Mouse (Mus musculus): ENCODE data around the gene Ltbp3. TPM values are rescaled to one million over a fixed set of nuclear protein-coding genes. Genes with fewer than 3 reads are reported as not detected.

The Ltbp3 gene
- total and polyA plus RNA-seq, 3 experiments = 0.13 to 0.22 TPM; not detected in 1

DNA sequence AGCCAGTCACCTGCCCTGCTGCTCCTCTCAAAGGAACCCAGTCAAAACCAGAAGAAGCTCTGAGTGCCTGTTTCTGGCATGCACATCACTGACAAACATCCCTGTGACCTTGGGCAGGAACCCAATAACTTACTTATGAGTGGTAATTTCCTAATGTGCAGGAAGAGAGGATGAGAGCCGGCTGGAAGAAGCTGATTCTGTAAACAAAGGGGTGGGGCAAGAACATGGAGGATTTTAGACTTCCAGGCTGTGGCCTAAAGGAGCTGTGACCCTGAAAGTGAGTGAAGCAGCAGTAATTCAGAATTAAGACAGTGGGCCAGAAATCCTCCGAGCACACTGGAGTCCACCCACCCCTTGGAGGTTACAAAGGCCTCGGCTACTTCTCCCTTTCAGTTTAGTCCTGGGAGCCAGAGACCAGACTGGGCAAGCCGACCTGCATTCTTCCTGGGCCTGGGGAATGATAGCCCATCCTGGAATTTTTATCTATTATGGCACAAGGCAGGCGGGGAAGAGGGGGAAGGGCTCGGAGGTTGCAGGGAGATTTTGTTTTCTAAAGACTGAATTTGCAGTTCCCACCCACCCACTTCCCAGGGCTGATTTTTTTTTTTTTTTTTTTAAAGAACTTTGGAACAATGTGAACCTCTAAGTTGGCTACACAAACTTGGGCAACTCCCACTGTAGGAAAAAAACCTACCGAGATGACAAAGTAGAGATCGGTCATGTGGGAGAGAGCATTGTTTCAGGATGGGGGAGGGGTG is 65.5 kb downstream of the Ltbp3 start:
- Histone ChIP-seq H3K27me3 (ENCODE audit: insufficient read depth, low read length) (no peaks in the 10 kb centered on the region), H3K36me3 (replicated peaks) (no peaks in the 10 kb centered on the region), H3K4me3 (ENCODE audit: low read depth, low read length) (peak overlapping the region; percentile 59; the same call in 1 of the 2 replicates), H3K9me3 (replicated peaks) (no peaks in the 10 kb centered on the region), H3K4me1 (ENCODE audit: insufficient read depth, low read depth, low read length) (peaks cover 79% of the 10 kb centered on the region)
- TF ChIP-seq TAL1 (conservative IDR thresholded peaks at IDR 0.05; ENCODE audit: low read depth, low read length) (no peak), GATA2 (IDR thresholded peaks at IDR 0.05; ENCODE audit: borderline replicate concordance, low read depth, low read length) (no peak), GATA1 (IDR thresholded peaks at IDR 0.05; ENCODE audit: borderline replicate concordance, low read length) (no peak), POLR2AphosphoS5 (IDR thresholded peaks at IDR 0.05; ENCODE audit: insufficient replicate concordance, low read depth, low read length) (no peak), CTCF (IDR thresholded peaks at IDR 0.05; ENCODE audit: low read depth, low read length) (no peak)
- DNase-seq (ENCODE audit: low spot score) (no peak), ATAC-seq (ENCODE audit: extremely low read depth, insufficient number of reproducible peaks, low FRiP score, poor library complexity, severe bottlenecking) (no peak)

DNA sequence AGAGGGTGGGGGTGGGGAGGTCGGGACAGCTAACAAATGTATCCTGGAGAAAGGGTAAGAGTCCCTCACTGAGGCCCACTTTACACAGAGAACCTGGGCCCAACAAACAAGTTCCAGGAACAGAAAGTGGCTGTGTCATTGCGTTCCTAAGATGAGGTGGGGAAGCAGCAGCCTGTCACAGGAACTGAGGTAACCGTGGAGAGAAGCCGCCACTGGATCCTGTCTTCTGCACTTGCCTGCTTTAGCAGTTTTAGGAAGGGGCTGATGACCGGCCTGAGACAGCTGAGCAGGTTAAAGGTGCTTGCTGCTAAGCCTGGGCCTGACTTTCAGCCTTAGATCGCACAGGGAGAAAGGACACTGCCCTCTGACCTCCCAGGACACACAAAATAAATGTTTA is 66.1 kb downstream of the Ltbp3 start:
- ATAC-seq (ENCODE audit: extremely low read depth, insufficient number of reproducible peaks, low FRiP score, poor library complexity, severe bottlenecking) (no peak), DNase-seq (ENCODE audit: low spot score) (no peak)
- TF ChIP-seq GATA2 (IDR thresholded peaks at IDR 0.05; ENCODE audit: borderline replicate concordance, low read depth, low read length) (no peak), POLR2AphosphoS5 (IDR thresholded peaks at IDR 0.05; ENCODE audit: insufficient replicate concordance, low read depth, low read length) (no peak), TAL1 (conservative IDR thresholded peaks at IDR 0.05; ENCODE audit: low read depth, low read length) (no peak), GATA1 (IDR thresholded peaks at IDR 0.05; ENCODE audit: borderline replicate concordance, low read length) (no peak), CTCF (IDR thresholded peaks at IDR 0.05; ENCODE audit: low read depth, low read length) (no peak)
- Histone ChIP-seq H3K4me1 (ENCODE audit: insufficient read depth, low read depth, low read length) (peaks cover 84% of the 10 kb centered on the region), H3K9me3 (replicated peaks) (no peaks in the 10 kb centered on the region), H3K27me3 (ENCODE audit: insufficient read depth, low read length) (no peaks in the 10 kb centered on the region), H3K4me3 (ENCODE audit: low read depth, low read length) (peak overlapping the region; percentile 59; the same call in 1 of the 2 replicates), H3K36me3 (replicated peaks) (no peaks in the 10 kb centered on the region)

DNA sequence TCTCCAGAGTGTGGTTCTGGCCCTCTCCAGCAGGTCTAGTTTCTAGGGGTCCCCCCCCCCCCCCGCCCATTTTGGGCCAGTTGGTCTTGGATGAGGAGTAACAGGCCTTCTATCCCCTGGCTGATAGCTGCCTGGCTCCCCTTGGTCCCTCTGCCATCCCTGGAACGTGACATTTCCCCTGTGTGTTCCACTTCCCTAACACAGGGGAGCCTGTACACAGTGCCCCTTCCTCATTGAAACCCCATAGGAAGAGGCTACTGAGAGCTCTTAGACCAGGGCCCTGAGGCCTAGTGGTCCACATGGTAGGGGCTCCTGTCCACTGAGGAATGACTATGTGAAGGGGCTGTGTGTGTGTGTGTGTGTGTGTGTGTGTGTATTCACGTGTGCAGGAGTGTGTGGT is 67.0 kb downstream of the Ltbp3 start:
- H3K4me1 ChIP-seq (ENCODE audit: insufficient read depth, low read depth, low read length) = peaks cover 89% of the 10 kb centered on the region
- no peak for ATAC-seq (ENCODE audit: extremely low read depth, insufficient number of reproducible peaks, low FRiP score, poor library complexity, severe bottlenecking)
- no peaks in the 10 kb centered on the region for H3K27me3 ChIP-seq (ENCODE audit: insufficient read depth, low read length)
- no peaks in the 10 kb centered on the region for H3K36me3 ChIP-seq (replicated peaks)
- no peaks in the 10 kb centered on the region for H3K9me3 ChIP-seq (replicated peaks)
- no peak overlapping the region for H3K4me3 ChIP-seq (ENCODE audit: low read depth, low read length)
- TF ChIP-seq CTCF (IDR thresholded peaks at IDR 0.05; ENCODE audit: low read depth, low read length) (no peak), POLR2AphosphoS5 (IDR thresholded peaks at IDR 0.05; ENCODE audit: insufficient replicate concordance, low read depth, low read length) (no peak), TAL1 (conservative IDR thresholded peaks at IDR 0.05; ENCODE audit: low read depth, low read length) (no peak), GATA2 (IDR thresholded peaks at IDR 0.05; ENCODE audit: borderline replicate concordance, low read depth, low read length) (no peak), GATA1 (IDR thresholded peaks at IDR 0.05; ENCODE audit: borderline replicate concordance, low read length) (no peak)
- no peak for DNase-seq (ENCODE audit: low spot score)

Other genes starting within 250 kb of the Ltbp3 start
Only the 20 nearest of the 21 such genes appear.
- 0.73 and 4.0 TPM in 2 replicates for gene 1700020D05Rik, start 237.1 kb upstream of the Ltbp3 start, total RNA-seq (2014; fragmentation: Nextera tagmentation)
- gene 1700020D05Rik, start 237.1 kb upstream of the Ltbp3 start, total RNA-seq (2017) = 2.1 and 2.7 TPM in 2 replicates
- gene 1700020D05Rik, start 237.1 kb upstream of the Ltbp3 start, polyA plus RNA-seq (2012) = 0.12 and 0.36 TPM in 2 replicates
- gene Snx32, start 230.4 kb upstream of the Ltbp3 start, total RNA-seq (2014; fragmentation: Nextera tagmentation) = 9.8 and 12.6 TPM in 2 replicates
- gene Snx32, start 230.4 kb upstream of the Ltbp3 start, total RNA-seq (2017) = 12.0 and 13.3 TPM in 2 replicates
- gene Snx32, start 230.4 kb upstream of the Ltbp3 start, polyA plus RNA-seq (2012) = 1.6 and 2.0 TPM in 2 replicates
- gene Ovol1, start 180.3 kb upstream of the Ltbp3 start, total RNA-seq (2014; fragmentation: Nextera tagmentation) = not detected in 2 replicates
- gene Ovol1, start 180.3 kb upstream of the Ltbp3 start, total RNA-seq (2017) = 0.05 and 0.06 TPM in 2 replicates
- gene Ovol1, start 180.3 kb upstream of the Ltbp3 start, polyA plus RNA-seq (2012) = not detected in 2 replicates
- gene Ap5b1, start 172.9 kb upstream of the Ltbp3 start, total RNA-seq (2014; fragmentation: Nextera tagmentation) = 8.5 and 11.0 TPM in 2 replicates
- 5.5 and 6.5 TPM in 2 replicates for gene Ap5b1, start 172.9 kb upstream of the Ltbp3 start, total RNA-seq (2017)
- gene Ap5b1, start 172.9 kb upstream of the Ltbp3 start, polyA plus RNA-seq (2012) = 15.5 and 16.4 TPM in 2 replicates
- gene Rnaseh2c, start 139.0 kb upstream of the Ltbp3 start, total RNA-seq (2014; fragmentation: Nextera tagmentation) = 19.7 and 30.8 TPM in 2 replicates
- 75.5 and 103 TPM in 2 replicates for gene Rnaseh2c, start 139.0 kb upstream of the Ltbp3 start, total RNA-seq (2017)
- gene Rnaseh2c, start 139.0 kb upstream of the Ltbp3 start, polyA plus RNA-seq (2012) = 277 and 315 TPM in 2 replicates
- 40.1 and 43.0 TPM in 2 replicates for gene Kat5, start 130.7 kb upstream of the Ltbp3 start, total RNA-seq (2014; fragmentation: Nextera tagmentation)
- 100 and 106 TPM in 2 replicates for gene Kat5, start 130.7 kb upstream of the Ltbp3 start, total RNA-seq (2017)
- gene Kat5, start 130.7 kb upstream of the Ltbp3 start, polyA plus RNA-seq (2012) = 81.9 and 86.0 TPM in 2 replicates
- gene Rela, start 103.4 kb upstream of the Ltbp3 start, total RNA-seq (2014; fragmentation: Nextera tagmentation) = 43.2 and 60.7 TPM in 2 replicates
- 33.0 and 37.9 TPM in 2 replicates for gene Rela, start 103.4 kb upstream of the Ltbp3 start, total RNA-seq (2017)
- gene Rela, start 103.4 kb upstream of the Ltbp3 start, polyA plus RNA-seq (2012) = 77.0 and 108 TPM in 2 replicates
- gene Sipa1, start 77.2 kb upstream of the Ltbp3 start, total RNA-seq (2014; fragmentation: Nextera tagmentation) = 14.9 and 33.7 TPM in 2 replicates
- 10.3 and 13.5 TPM in 2 replicates for gene Sipa1, start 77.2 kb upstream of the Ltbp3 start, total RNA-seq (2017)
- 88.4 and 107 TPM in 2 replicates for gene Sipa1, start 77.2 kb upstream of the Ltbp3 start, polyA plus RNA-seq (2012)
- gene Map3k11, start 52.2 kb upstream of the Ltbp3 start, total RNA-seq (2014; fragmentation: Nextera tagmentation) = 18.3 and 23.3 TPM in 2 replicates
- 22.2 and 22.8 TPM in 2 replicates for gene Map3k11, start 52.2 kb upstream of the Ltbp3 start, total RNA-seq (2017)
- 145 and 163 TPM in 2 replicates for gene Map3k11, start 52.2 kb upstream of the Ltbp3 start, polyA plus RNA-seq (2012)
- 50.7 and 51.0 TPM in 2 replicates for gene Pcnx3, start 52.0 kb upstream of the Ltbp3 start, total RNA-seq (2014; fragmentation: Nextera tagmentation)
- 13.6 and 16.1 TPM in 2 replicates for gene Pcnx3, start 52.0 kb upstream of the Ltbp3 start, total RNA-seq (2017)
- gene Pcnx3, start 52.0 kb upstream of the Ltbp3 start, polyA plus RNA-seq (2012) = 178 and 200 TPM in 2 replicates
- gene Kcnk7, start 36.5 kb upstream of the Ltbp3 start, total RNA-seq (2014; fragmentation: Nextera tagmentation) = not detected in 2 replicates
- gene Kcnk7, start 36.5 kb upstream of the Ltbp3 start, total RNA-seq (2017) = not detected in 2 replicates
- gene Kcnk7, start 36.5 kb upstream of the Ltbp3 start, polyA plus RNA-seq (2012) = 0.07 and 0.10 TPM in 2 replicates
- gene Ehbp1l1, start 14.6 kb upstream of the Ltbp3 start, total RNA-seq (2014; fragmentation: Nextera tagmentation) = 20.8 and 34.1 TPM in 2 replicates
- 45.5 and 45.7 TPM in 2 replicates for gene Ehbp1l1, start 14.6 kb upstream of the Ltbp3 start, total RNA-seq (2017)
- gene Ehbp1l1, start 14.6 kb upstream of the Ltbp3 start, polyA plus RNA-seq (2012) = 85.9 and 88.3 TPM in 2 replicates
- gene Fam89b, start 11.3 kb upstream of the Ltbp3 start, total RNA-seq (2014; fragmentation: Nextera tagmentation) = 20.0 and 23.4 TPM in 2 replicates
- gene Fam89b, start 11.3 kb upstream of the Ltbp3 start, total RNA-seq (2017) = 21.9 and 27.8 TPM in 2 replicates
- 56.7 and 58.5 TPM in 2 replicates for gene Fam89b, start 11.3 kb upstream of the Ltbp3 start, polyA plus RNA-seq (2012)
- 27.7 and 37.5 TPM in 2 replicates for gene Scyl1, start 30.5 kb downstream of the Ltbp3 start, total RNA-seq (2014; fragmentation: Nextera tagmentation)
- 40.3 and 41.2 TPM in 2 replicates for gene Scyl1, start 30.5 kb downstream of the Ltbp3 start, total RNA-seq (2017)
- 65.6 and 72.6 TPM in 2 replicates for gene Scyl1, start 30.5 kb downstream of the Ltbp3 start, polyA plus RNA-seq (2012)
- gene Frmd8, start 134.4 kb downstream of the Ltbp3 start, total RNA-seq (2014; fragmentation: Nextera tagmentation) = 8.9 and 15.1 TPM in 2 replicates
- gene Frmd8, start 134.4 kb downstream of the Ltbp3 start, total RNA-seq (2017) = 14.5 and 15.2 TPM in 2 replicates
- 21.0 and 21.9 TPM in 2 replicates for gene Frmd8, start 134.4 kb downstream of the Ltbp3 start, polyA plus RNA-seq (2012)
- 3.5 and 6.4 TPM in 2 replicates for gene Slc25a45, start 136.9 kb downstream of the Ltbp3 start, total RNA-seq (2014; fragmentation: Nextera tagmentation)
- 10.9 and 12.5 TPM in 2 replicates for gene Slc25a45, start 136.9 kb downstream of the Ltbp3 start, total RNA-seq (2017)
- 0.68 and 0.93 TPM in 2 replicates for gene Slc25a45, start 136.9 kb downstream of the Ltbp3 start, polyA plus RNA-seq (2012)
- gene Tigd3, start 153.2 kb downstream of the Ltbp3 start, total RNA-seq (2014; fragmentation: Nextera tagmentation) = 0.90 and 2.1 TPM in 2 replicates
- gene Tigd3, start 153.2 kb downstream of the Ltbp3 start, total RNA-seq (2017) = 2.0 and 2.4 TPM in 2 replicates
- 0.70 and 1.0 TPM in 2 replicates for gene Tigd3, start 153.2 kb downstream of the Ltbp3 start, polyA plus RNA-seq (2012)
- gene Dpf2, start 172.1 kb downstream of the Ltbp3 start, total RNA-seq (2014; fragmentation: Nextera tagmentation) = 126 and 142 TPM in 2 replicates
- 152 and 196 TPM in 2 replicates for gene Dpf2, start 172.1 kb downstream of the Ltbp3 start, total RNA-seq (2017)
- gene Dpf2, start 172.1 kb downstream of the Ltbp3 start, polyA plus RNA-seq (2012) = 42.1 and 68.8 TPM in 2 replicates
- 1.8 and 2.1 TPM in 2 replicates for gene Cdc42ep2, start 183.9 kb downstream of the Ltbp3 start, total RNA-seq (2014; fragmentation: Nextera tagmentation)
- 2.2 and 3.6 TPM in 2 replicates for gene Cdc42ep2, start 183.9 kb downstream of the Ltbp3 start, total RNA-seq (2017)
- 0.66 and 0.76 TPM in 2 replicates for gene Cdc42ep2, start 183.9 kb downstream of the Ltbp3 start, polyA plus RNA-seq (2012)
- gene Pola2, start 223.3 kb downstream of the Ltbp3 start, total RNA-seq (2014; fragmentation: Nextera tagmentation) = 139 and 147 TPM in 2 replicates
- 86.0 and 93.4 TPM in 2 replicates for gene Pola2, start 223.3 kb downstream of the Ltbp3 start, total RNA-seq (2017)
- 51.6 and 55.0 TPM in 2 replicates for gene Pola2, start 223.3 kb downstream of the Ltbp3 start, polyA plus RNA-seq (2012)